Mouse (Mus musculus): ENCODE data around the gene Mrgprb1.
"Not testable (repeated sequence)": the region's sequence is repeated elsewhere in the genome, so short reads cannot be mapped to it uniquely, and the experiment has no call there.

Gene Mrgprb1

DNA sequence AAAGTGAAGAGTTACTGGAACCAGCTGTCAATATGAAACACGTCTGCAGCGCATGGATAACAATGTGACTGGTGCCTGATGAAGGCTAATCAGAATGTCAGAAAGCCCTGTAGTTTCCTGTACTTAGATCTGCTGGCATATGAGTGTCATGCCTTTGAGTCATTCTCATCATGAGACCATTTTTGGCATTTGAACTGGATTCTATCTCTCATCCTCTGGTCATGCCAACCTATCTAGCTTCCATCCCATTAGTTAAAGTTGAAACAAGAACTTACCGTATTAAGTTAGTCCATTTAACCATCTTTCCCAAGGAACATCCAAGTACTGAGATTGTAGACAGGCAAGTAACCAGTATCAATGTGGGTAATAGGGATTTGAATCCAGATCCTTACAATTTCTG is at the start of gene Mrgprb1:
Mrgprb1 (minus strand) TSS at position 101 of the 400 bp plus-strand sequence.
- no peak for DNase-seq

DNA sequence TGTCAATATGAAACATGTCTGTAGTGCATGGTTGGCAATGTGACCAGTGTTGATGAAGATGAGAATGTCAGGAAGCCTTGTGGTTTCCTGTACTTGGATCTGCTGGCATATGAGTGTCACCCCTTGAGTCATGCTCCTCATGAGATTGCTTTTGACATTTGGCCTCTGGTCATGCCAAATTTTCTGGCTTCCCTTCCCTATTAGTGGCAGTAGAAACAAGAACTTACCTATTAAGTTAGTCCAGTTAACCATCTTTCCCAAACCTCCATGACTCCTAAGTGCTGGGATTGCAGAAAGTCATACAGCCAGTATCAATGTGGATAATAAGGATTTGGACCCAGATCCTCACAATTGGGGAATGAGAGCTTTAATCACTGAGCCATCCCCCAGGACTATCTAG is 43.1 kb upstream of the Mrgprb1 start, which contains the start of gene Mrgprx2:
Mrgprx2 (minus strand) TSS at position 101 of the 400 bp plus-strand sequence.
- no peak for DNase-seq

DNA sequence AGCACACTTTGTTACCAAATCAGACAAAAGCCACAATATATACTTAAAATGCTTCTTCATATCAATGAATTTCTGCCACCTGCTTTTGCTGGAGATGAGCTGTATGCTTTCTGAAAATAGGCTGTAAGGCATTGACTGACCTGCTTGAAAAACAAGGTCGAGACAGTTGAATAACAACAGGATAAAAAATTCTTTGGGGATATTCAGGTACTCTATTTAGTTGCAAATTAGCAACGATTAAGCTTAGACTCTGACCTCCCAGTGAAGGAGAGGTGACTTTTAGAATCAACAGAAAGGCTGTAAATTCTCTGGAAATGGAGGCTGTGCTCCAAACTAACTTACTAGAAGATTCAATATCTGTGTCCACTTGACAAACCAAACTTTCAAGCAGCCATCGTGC is 19.6 kb downstream of the Mrgprb1 start:
- no peak for DNase-seq

DNA sequence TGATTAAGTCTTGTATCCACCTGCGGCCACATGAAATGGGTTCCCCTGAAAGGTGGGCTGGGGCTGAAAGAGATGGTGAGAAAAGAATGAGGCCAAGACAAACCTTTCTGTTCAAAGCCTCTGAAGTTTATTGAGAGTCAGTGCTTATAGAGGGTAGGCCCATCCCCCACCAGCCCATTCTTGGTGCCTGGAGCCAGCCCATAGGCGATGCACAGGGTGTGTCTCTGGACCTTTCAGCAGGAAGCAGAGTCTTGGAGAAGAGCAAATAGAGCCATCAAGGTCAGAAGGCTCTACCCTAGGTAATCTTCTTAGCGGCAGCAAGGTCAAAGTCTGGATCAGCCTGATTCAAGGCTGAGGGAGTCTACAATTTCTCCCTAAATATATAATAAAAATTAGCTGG is 20.2 kb downstream of the Mrgprb1 start:
- DNase-seq, result not testable (repeated sequence)

Data from heart, adult 11 months (tissue).